Mouse (Mus musculus) 3T3-L1 (cell line): Measurements from ENCODE around the gene Plb1.

Source experiments
- DNase-seq: peaks from one replicate; pipeline ENCODE4 v3.0.0-alpha.2; 2015; ENCODE audit warnings: low read depth, low spot score

The Plb1 gene

GRCm38 (mm10) chr5:32332591-32332990 lies 100.1 kb downstream of the Plb1 start:
- no peak for DNase-seq

GRCm38 (mm10) chr5:32335172-32335571 lies 102.7 kb downstream of the Plb1 start:
- no peak for DNase-seq

- peak; percentile 20 for DNase-seq
Observed at GRCm38 (mm10) chr5:32336092-32336491, 103.6 kb downstream of the Plb1 start.

GRCm38 (mm10) chr5:32337336-32337735 lies 104.8 kb downstream of the Plb1 start:
- no peak for DNase-seq

- DNase-seq: peak; percentile 35
Observed at GRCm38 (mm10) chr5:32338339-32338738, 105.8 kb downstream of the Plb1 start.

GRCm38 (mm10) chr5:32338766-32339165 lies 106.3 kb downstream of the Plb1 start:
- DNase-seq: no peak

- no peak for DNase-seq
Observed at GRCm38 (mm10) chr5:32340246-32340645, 107.7 kb downstream of the Plb1 start.

- DNase-seq: no peak
Observed at GRCm38 (mm10) chr5:32342711-32343285, 110.3 kb downstream of the Plb1 start.

- DNase-seq: peak; percentile 46
Observed at GRCm38 (mm10) chr5:32346025-32346912, 113.8 kb downstream of the Plb1 start.

- no peak for DNase-seq
Observed at GRCm38 (mm10) chr5:32349718-32350117, 117.2 kb downstream of the Plb1 start.

- DNase-seq: peak; percentile 33
Observed at GRCm38 (mm10) chr5:32350551-32351256, 118.2 kb downstream of the Plb1 start.

GRCm38 (mm10) chr5:32351721-32352465 lies 119.4 kb downstream of the Plb1 start:
- no peak for DNase-seq

GRCm38 (mm10) chr5:32352845-32353244 lies 120.3 kb downstream of the Plb1 start:
- no peak for DNase-seq

GRCm38 (mm10) chr5:32353280-32353679 lies 120.8 kb downstream of the Plb1 start:
- peak; percentile 51 for DNase-seq

- DNase-seq: no peak
Observed at GRCm38 (mm10) chr5:32360511-32360910, 128.0 kb downstream of the Plb1 start.

GRCm38 (mm10) chr5:32361441-32362235 lies 129.1 kb downstream of the Plb1 start:
- DNase-seq: peak; percentile 18

GRCm38 (mm10) chr5:32369391-32369790 lies 136.9 kb downstream of the Plb1 start:
- no peak for DNase-seq

- no peak for DNase-seq
Observed at GRCm38 (mm10) chr5:32371239-32371638, 138.7 kb downstream of the Plb1 start.

GRCm38 (mm10) chr5:32378546-32378945 lies 146.0 kb downstream of the Plb1 start:
- DNase-seq: no peak

GRCm38 (mm10) chr5:32388656-32389055 lies 156.1 kb downstream of the Plb1 start:
- no peak for DNase-seq

- DNase-seq: no peak
Observed at GRCm38 (mm10) chr5:32390295-32390694, 157.8 kb downstream of the Plb1 start.
